Mouse (Mus musculus): ENCODE measurements at regions not wholly inside any gene's neighbourhood (a gene's known extent, or its start where the extent isn't known, plus 50 kb on each side); places are given as distances from the start of the nearest gene placed in this dataset.

- TF ChIP-seq TCF12 (IDR thresholded peaks at IDR 0.05; ENCODE audit: low read depth, low read length) (no peak), CTCF (conservative IDR thresholded peaks at IDR 0.05 in 1 of 2, IDR thresholded peaks at IDR 0.05 in 1 of 2; ENCODE audit: low read depth in 2 of 2, low read length in 2 of 2) (no peak), MEF2A (IDR thresholded peaks at IDR 0.05; ENCODE audit: borderline replicate concordance, low read depth, low read length) (no peak), EP300 (IDR thresholded peaks at IDR 0.05; ENCODE audit: low read length) (no peak), POLR2A (IDR thresholded peaks at IDR 0.05; ENCODE audit: low read depth, low read length) (no peak), MAX (IDR thresholded peaks at IDR 0.05; ENCODE audit: low read length) (no peak), GABPA (IDR thresholded peaks at IDR 0.05; ENCODE audit: insufficient replicate concordance, low read depth, low read length) (no peak), RCOR1 (conservative IDR thresholded peaks at IDR 0.05; ENCODE audit: low read depth, low read length) (no peak), MAFK (IDR thresholded peaks at IDR 0.05; ENCODE audit: insufficient replicate concordance, low read length) (no peak), SMC3 (IDR thresholded peaks at IDR 0.05; ENCODE audit: low read depth, low read length) (no peak)
These were observed 60.5 kb upstream of the Rap1b start for GRCm38 (mm10) chr10:117906267-117906811.

Data from CH12.LX (cell line).